28 mouse cellular contexts compared by ENCODE assay signal in the genomic region with DNA sequence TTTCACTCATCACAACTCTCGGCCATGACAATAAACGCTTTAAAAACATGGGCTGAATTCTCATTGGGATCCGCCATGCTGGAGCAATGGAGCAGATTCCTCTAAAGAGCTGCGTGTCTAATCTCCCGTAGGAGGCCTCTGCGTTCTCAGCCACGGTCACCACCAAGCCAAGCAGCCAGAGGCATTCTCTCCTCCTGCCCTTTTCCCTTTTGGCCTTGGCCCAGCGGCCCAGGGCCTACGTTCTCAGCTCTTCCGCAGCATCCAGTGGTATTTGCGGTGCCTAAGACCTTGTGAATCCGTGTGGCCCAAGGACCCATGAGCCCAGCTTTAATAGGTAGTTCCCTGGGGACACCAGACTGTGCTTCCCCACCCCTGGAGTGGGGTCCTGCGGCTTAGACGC. TPM values are rescaled to one million over a fixed set of nuclear protein-coding genes. Genes with fewer than 3 reads are reported as not detected.
A peak's percentile ranks its signal among the peaks of the same experiment; 100 is the strongest.
DNase-seq lines count a peak whose midpoint lies in the region; ATAC-seq and TF ChIP-seq lines count a peak whose summit lies in the region.
"Had no signal": no experiment of that assay in that cellular context is flagged by ENCODE, and none has a peak within 500 bp of the region (broad histone marks: within the 10 kb centered on the region; RNA-seq: fewer than 3 reads in every experiment).

No protein-coding gene starts in this region.

- ATAC-seq in intestine, embryonic 14.5 days (replicated peaks; ENCODE audit: low FRiP score, low TSS enrichment, low read depth) = no peak
- no peak for ATAC-seq in intestine, embryonic 16.5 days
- ATAC-seq: forebrain, embryonic 15.5 days; hindbrain, embryonic 16.5 days; intestine, postnatal 0 days had no signal

- H3K27me3 ChIP-seq in intestine, embryonic 14.5 days (replicated peaks; ENCODE audit: control insufficient read depth, insufficient read depth, low read length) = no peaks in the 10 kb centered on the region
- no peaks in the 10 kb centered on the region for H3K27me3 ChIP-seq in intestine, embryonic 16.5 days (replicated peaks; ENCODE audit: control insufficient read depth, insufficient read depth, low read length)
- H3K27me3 ChIP-seq in E14TG2a.4 (ENCODE audit: insufficient read depth, low read length) = 0 out of 2 replicates have a peak, but pooled peaks cover 11% of the 10 kb centered on the region
- H3K27me3 ChIP-seq: embryonic facial prominence, embryonic 13.5 days; forebrain, embryonic 12.5 days; forebrain, embryonic 15.5 days; heart, embryonic 12.5 days; heart, embryonic 15.5 days had no signal

- no peaks in the 10 kb centered on the region for H3K9me3 ChIP-seq in intestine, embryonic 14.5 days (ENCODE audit: control insufficient read depth, low read length)
- no peaks in the 10 kb centered on the region for H3K9me3 ChIP-seq in intestine, embryonic 16.5 days (ENCODE audit: control insufficient read depth, low read length)
- no peaks in the 10 kb centered on the region for H3K9me3 ChIP-seq in E14TG2a.4 (ENCODE audit: low read length)
- H3K9me3 ChIP-seq: embryonic facial prominence, embryonic 10.5 days; embryonic facial prominence, embryonic 13.5 days; forebrain, embryonic 12.5 days; forebrain, embryonic 15.5 days; heart, embryonic 12.5 days; heart, embryonic 15.5 days; hindbrain, embryonic 10.5 days; hindbrain, embryonic 13.5 days had no signal

- no peaks in the 10 kb centered on the region for H3K36me3 ChIP-seq in intestine, embryonic 14.5 days (ENCODE audit: control insufficient read depth, insufficient read depth, low read length)
- H3K36me3 ChIP-seq in intestine, embryonic 16.5 days (ENCODE audit: control insufficient read depth, insufficient read depth, low read length) = no peaks in the 10 kb centered on the region
- H3K36me3 ChIP-seq in E14TG2a.4 (ENCODE audit: insufficient read depth, low read length) = no peaks in the 10 kb centered on the region
- H3K36me3 ChIP-seq: embryonic facial prominence, embryonic 10.5 days; embryonic facial prominence, embryonic 13.5 days; forebrain, embryonic 12.5 days; forebrain, embryonic 15.5 days; heart, embryonic 12.5 days; heart, embryonic 15.5 days; hindbrain, embryonic 10.5 days; hindbrain, embryonic 13.5 days had no signal

- 85% methylated on average over 14 of the region's 14 CpGs for WGBS in intestine, embryonic 14.5 days
- WGBS in intestine, embryonic 16.5 days = 88% methylated on average over 14 of the region's 14 CpGs

- peaks cover 15% of the 10 kb centered on the region; the same call in 1 of the 2 replicates for H3K4me1 ChIP-seq in intestine, embryonic 14.5 days (replicated peaks; ENCODE audit: control insufficient read depth, insufficient read depth, low read length)
- peaks cover 11% of the 10 kb centered on the region for H3K4me1 ChIP-seq in intestine, embryonic 16.5 days (ENCODE audit: control insufficient read depth, insufficient read depth, low read length)
- H3K4me1 ChIP-seq in E14TG2a.4 (replicated peaks; ENCODE audit: low read depth, low read length) = peaks cover 39% of the 10 kb centered on the region

- H3K9ac ChIP-seq in intestine, embryonic 14.5 days (ENCODE audit: low read length) = no peak overlapping the region
- H3K9ac ChIP-seq in intestine, embryonic 16.5 days (ENCODE audit: low read depth, low read length) = no peak overlapping the region
- H3K9ac ChIP-seq: forebrain, embryonic 12.5 days; forebrain, embryonic 15.5 days; heart, embryonic 12.5 days; heart, embryonic 15.5 days; hindbrain, embryonic 13.5 days had no signal

- H3K4me3 ChIP-seq in intestine, embryonic 14.5 days (ENCODE audit: low read depth, low read length) = no peak overlapping the region
- no peak overlapping the region for H3K4me3 ChIP-seq in intestine, embryonic 16.5 days (ENCODE audit: low read length)
- H3K4me3 ChIP-seq in E14TG2a.4 (replicated peaks; ENCODE audit: low read length) = 0 out of 2 replicates have a peak overlapping the region, but pooled peaks have one; percentile 10
- H3K4me3 ChIP-seq: embryonic facial prominence, embryonic 10.5 days; embryonic facial prominence, embryonic 13.5 days; erythroblast, embryonic 14.5 days; forebrain, embryonic 12.5 days; forebrain, embryonic 15.5 days; heart, embryonic 12.5 days; heart, embryonic 15.5 days; hindbrain, embryonic 10.5 days; hindbrain, embryonic 13.5 days had no signal

- no peak for TF ChIP-seq CTCF in E14TG2a.4 (conservative IDR thresholded peaks at IDR 0.05; ENCODE audit: low read length)

- H3K27ac ChIP-seq in intestine, embryonic 14.5 days (ENCODE audit: low read depth) = no peak overlapping the region
- H3K27ac ChIP-seq in intestine, embryonic 16.5 days (ENCODE audit: low read length) = no peak overlapping the region
- H3K27ac ChIP-seq: embryonic facial prominence, embryonic 13.5 days; forebrain, embryonic 12.5 days; forebrain, embryonic 15.5 days; heart, embryonic 15.5 days; hindbrain, embryonic 13.5 days had no signal

- peak; percentile 44 for DNase-seq in adrenal gland, postnatal 14 days
- no peak for DNase-seq in adrenal gland, postnatal 25 days
- DNase-seq in intestine, embryonic 14.5 days (ENCODE audit: low spot score) = peak; percentile 33
- DNase-seq in ZHBTc4 (ENCODE audit: low read depth, low spot score) = peak; percentile 38
- no peak for DNase-seq in neural tube, embryonic 10.5 days (ENCODE audit: extremely low spot score, low spot score)
- no peak for DNase-seq in frontal cortex, postnatal 10 days (ENCODE audit: low spot score in 2 of 2)
- DNase-seq: cerebellum, adult 11 months; cerebellum, adult 2 months; cerebellum, adult 9-11 months; cerebellum, postnatal 25 days; embryo, embryonic 11 days; gastrocnemius, postnatal 10 days; gastrocnemius, postnatal 36 days; heart, postnatal 10 days; heart, postnatal 36 days had no signal

- no peak overlapping the region for H3K4me2 ChIP-seq in intestine, embryonic 14.5 days (ENCODE audit: low read length)
- H3K4me2 ChIP-seq in intestine, embryonic 16.5 days (ENCODE audit: low read depth, low read length) = no peak overlapping the region
- H3K4me2 ChIP-seq: embryonic facial prominence, embryonic 13.5 days; forebrain, embryonic 12.5 days; forebrain, embryonic 15.5 days; heart, embryonic 12.5 days; heart, embryonic 15.5 days; hindbrain, embryonic 13.5 days had no signal

RNA-seq across cellular contexts. Expression of gene Comtd1, which starts 8.1 kb away (rescaled TPM):
- 36.2 and 38.0 TPM in 2 replicates for total RNA-seq in adrenal gland, postnatal 14 days (2021)
- 67.2 and 75.0 TPM in 2 replicates for total RNA-seq in adrenal gland, postnatal 25 days (2021)
- 47.4 and 47.6 TPM in 2 replicates for polyA plus RNA-seq in intestine, embryonic 14.5 days (2014; fragmentation: Nextera tagmentation; extraction: Ambion mirVana)
- 88.2 and 89.1 TPM in 2 replicates for polyA plus RNA-seq in intestine, embryonic 16.5 days (2015; fragmentation: Nextera tagmentation; extraction: Ambion mirVana)

RNA-seq across cellular contexts. Expression of gene Vdac2, which starts 31.8 kb away (rescaled TPM):
- total RNA-seq in adrenal gland, postnatal 14 days (2021) = 239 and 261 TPM in 2 replicates
- 168 and 205 TPM in 2 replicates for total RNA-seq in adrenal gland, postnatal 25 days (2021)
- polyA plus RNA-seq in intestine, embryonic 14.5 days (2014; fragmentation: Nextera tagmentation; extraction: Ambion mirVana) = 334 and 336 TPM in 2 replicates
- 410 and 422 TPM in 2 replicates for polyA plus RNA-seq in intestine, embryonic 16.5 days (2015; fragmentation: Nextera tagmentation; extraction: Ambion mirVana)

Comparison
In these comparisons a context has a peak if more than half of its experiments do, and no peak if none do; other contexts are left out.
1. DNase-seq: peak in adrenal gland, postnatal 14 days (single experiment), intestine, embryonic 14.5 days (single experiment) and ZHBTc4 (single experiment); none in adrenal gland, postnatal 25 days (single experiment), neural tube, embryonic 10.5 days (single experiment) and frontal cortex, postnatal 10 days (0 of 2).